Mouse (Mus musculus): ENCODE results near the gene Synj2. TPM values are rescaled to one million over a fixed set of nuclear protein-coding genes. Genes with fewer than 3 reads are reported as not detected.

Synj2 gene
- total and polyA plus RNA-seq, 3 experiments = 1.2 to 2.5 TPM; not detected in 1

- peaks cover 2 to 11% of the 10 kb centered on the region in 2 experiments; a peak in 3 of 4 replicates for H3K4me1 ChIP-seq (ENCODE audit: control insufficient read depth in 1 of 2, insufficient read depth in 2 of 2, low read length in 2 of 2)
- no peaks in the 10 kb centered on the region for H3K79me2 ChIP-seq (ENCODE audit: control insufficient read depth, insufficient read depth, low read length, poor library complexity)
- no peaks in the 10 kb centered on the region for H3K27me3 ChIP-seq (ENCODE audit: control insufficient read depth in 1 of 2, insufficient read depth in 2 of 2, low read length in 2 of 2)
- H3K9ac ChIP-seq (ENCODE audit: control insufficient read depth, low read depth, low read length, poor library complexity, severe bottlenecking) = no peak overlapping the region
- no peaks in the 10 kb centered on the region for H3K9me3 ChIP-seq (replicated peaks; ENCODE audit: insufficient read depth, low read length)
- DNase-seq (ENCODE audit: low read depth, low spot score) = no peak
- H3K4me3 ChIP-seq (ENCODE audit: control insufficient read depth in 1 of 2, insufficient read depth in 1 of 2, low read depth in 2 of 2, low read length in 2 of 2) = no peak overlapping the region
- TF ChIP-seq MYC (IDR thresholded peaks at IDR 0.05; ENCODE audit: low read depth, low read length) (no peak), KAT2A (conservative IDR thresholded peaks at IDR 0.05; ENCODE audit: low read depth, low read length) (no peak), JUND (IDR thresholded peaks at IDR 0.05; ENCODE audit: low read depth, low read length) (no peak), CHD2 (IDR thresholded peaks at IDR 0.05; ENCODE audit: low read length) (no peak), GABPA (IDR thresholded peaks at IDR 0.05; ENCODE audit: low read depth, low read length) (no peak), SMC3 (IDR thresholded peaks at IDR 0.05; ENCODE audit: low read depth, low read length) (no peak), TBP (IDR thresholded peaks at IDR 0.05; ENCODE audit: low read depth, low read length) (no peak), EP300 (IDR thresholded peaks at IDR 0.05; ENCODE audit: low read depth in 1 of 2, low read length in 2 of 2) (no peak), USF1 (IDR thresholded peaks at IDR 0.05; ENCODE audit: low read depth, low read length) (no peak)
- H3K27ac ChIP-seq (ENCODE audit: control insufficient read depth, low read depth, low read length) = no peak overlapping the region
- H3K36me3 ChIP-seq (ENCODE audit: control insufficient read depth in 1 of 2, insufficient read depth in 2 of 2, low read length in 2 of 2) = peaks cover 0 to 5% of the 10 kb centered on the region in 2 experiments; a peak in 1 of 4 replicates
Measured at GRCm38 (mm10) chr17:6017268-6017667, 76.2 kb downstream of the Synj2 start.

- DNase-seq (ENCODE audit: low read depth, low spot score) = no peak
- peaks cover 2 to 11% of the 10 kb centered on the region in 2 experiments; a peak in 3 of 4 replicates for H3K4me1 ChIP-seq (ENCODE audit: control insufficient read depth in 1 of 2, insufficient read depth in 2 of 2, low read length in 2 of 2)
- H3K27me3 ChIP-seq (ENCODE audit: control insufficient read depth in 1 of 2, insufficient read depth in 2 of 2, low read length in 2 of 2) = no peaks in the 10 kb centered on the region
- no peaks in the 10 kb centered on the region for H3K79me2 ChIP-seq (ENCODE audit: control insufficient read depth, insufficient read depth, low read length, poor library complexity)
- TF ChIP-seq POLR2A (IDR thresholded peaks at IDR 0.05; ENCODE audit: control insufficient read depth in 1 of 2, insufficient read depth in 1 of 2, low read depth in 1 of 2, low read length in 2 of 2, poor library complexity in 1 of 2) (no peak), E2F4 (IDR thresholded peaks at IDR 0.05; ENCODE audit: borderline replicate concordance, low read depth, low read length) (no peak), NRF1 (IDR thresholded peaks at IDR 0.05; ENCODE audit: insufficient read depth, low read depth, low read length, poor library complexity, severe bottlenecking) (no peak), TAL1 (IDR thresholded peaks at IDR 0.05; ENCODE audit: low read length) (no peak), NELFE (IDR thresholded peaks at IDR 0.05; ENCODE audit: low read depth, low read length) (no peak), TBP (IDR thresholded peaks at IDR 0.05; ENCODE audit: low read depth, low read length) (no peak), EP300 (IDR thresholded peaks at IDR 0.05; ENCODE audit: low read depth in 1 of 2, low read length in 2 of 2) (no peak)
- no peak overlapping the region for H3K4me3 ChIP-seq (ENCODE audit: control insufficient read depth in 1 of 2, insufficient read depth in 1 of 2, low read depth in 2 of 2, low read length in 2 of 2)
- H3K9ac ChIP-seq (ENCODE audit: control insufficient read depth, low read depth, low read length, poor library complexity, severe bottlenecking) = no peak overlapping the region
- H3K9me3 ChIP-seq (replicated peaks; ENCODE audit: insufficient read depth, low read length) = no peaks in the 10 kb centered on the region
- H3K36me3 ChIP-seq (ENCODE audit: control insufficient read depth in 1 of 2, insufficient read depth in 2 of 2, low read length in 2 of 2) = peaks cover 0 to 5% of the 10 kb centered on the region in 2 experiments; a peak in 1 of 4 replicates
- no peak overlapping the region for H3K27ac ChIP-seq (ENCODE audit: control insufficient read depth, low read depth, low read length)
Measured at GRCm38 (mm10) chr17:6018348-6018747, 77.3 kb downstream of the Synj2 start.

GRCm38 (mm10) chr17:6019776-6020175 lies 78.7 kb downstream of the Synj2 start:
- peak; percentile 69 for DNase-seq (ENCODE audit: low read depth, low spot score)
- peaks cover 2 to 11% of the 10 kb centered on the region in 2 experiments; a peak in 3 of 4 replicates for H3K4me1 ChIP-seq (ENCODE audit: control insufficient read depth in 1 of 2, insufficient read depth in 2 of 2, low read length in 2 of 2)
- no peak overlapping the region for H3K27ac ChIP-seq (ENCODE audit: control insufficient read depth, low read depth, low read length)
- H3K36me3 ChIP-seq (ENCODE audit: control insufficient read depth in 1 of 2, insufficient read depth in 2 of 2, low read length in 2 of 2) = peaks cover 0 to 5% of the 10 kb centered on the region in 2 experiments; a peak in 1 of 4 replicates
- H3K79me2 ChIP-seq (ENCODE audit: control insufficient read depth, insufficient read depth, low read length, poor library complexity) = no peaks in the 10 kb centered on the region
- H3K9ac ChIP-seq (ENCODE audit: control insufficient read depth, low read depth, low read length, poor library complexity, severe bottlenecking) = no peak overlapping the region
- peak; percentile 71 for TF ChIP-seq ZC3H11A (IDR thresholded peaks at IDR 0.05; ENCODE audit: low read depth, low read length)
- 0 out of 2 replicates have a peak, but pooled peaks have one; percentile 19 for TF ChIP-seq RCOR1 (IDR thresholded peaks at IDR 0.05; ENCODE audit: low read depth, low read length)
- TF ChIP-seq RAD21 (IDR thresholded peaks at IDR 0.05; ENCODE audit: low read depth, low read length) = peak; percentile 91
- TF ChIP-seq E2F4 (IDR thresholded peaks at IDR 0.05; ENCODE audit: borderline replicate concordance, low read depth, low read length) = no peak
- TF ChIP-seq EP300 (IDR thresholded peaks at IDR 0.05; ENCODE audit: low read depth in 1 of 2, low read length in 2 of 2) = peak in 1 of 2 experiments; percentile 52; a peak in 1 of 4 replicates
- no peak for TF ChIP-seq TAL1 (IDR thresholded peaks at IDR 0.05; ENCODE audit: low read length)
- TF ChIP-seq MYB (IDR thresholded peaks at IDR 0.05; ENCODE audit: low read depth, low read length) = peak; percentile 58; the same call in 1 of the 2 replicates
- no peak for TF ChIP-seq CHD2 (IDR thresholded peaks at IDR 0.05; ENCODE audit: low read length)
- peak; percentile 81 for TF ChIP-seq SMC3 (IDR thresholded peaks at IDR 0.05; ENCODE audit: low read depth, low read length)
- 0 out of 2 replicates have a peak, but pooled peaks have one; percentile 55 for TF ChIP-seq SIN3A (IDR thresholded peaks at IDR 0.05; ENCODE audit: low read length)
- TF ChIP-seq CTCF (IDR thresholded peaks at IDR 0.05 in 2 of 3, conservative IDR thresholded peaks at IDR 0.05 in 1 of 3; ENCODE audit: control insufficient read depth in 1 of 3, insufficient read depth in 1 of 3, low read depth in 2 of 3, low read length in 3 of 3, poor library complexity in 1 of 3, severe bottlenecking in 1 of 3) = peak; percentile 75 to 89 (median 82)
- no peak for TF ChIP-seq USF2 (IDR thresholded peaks at IDR 0.05; ENCODE audit: borderline replicate concordance in 1 of 2, insufficient read depth in 1 of 2, low read depth in 1 of 2, low read length in 2 of 2)
- TF ChIP-seq TBP (IDR thresholded peaks at IDR 0.05; ENCODE audit: low read depth, low read length) = no peak
- no peak for TF ChIP-seq MAFK (IDR thresholded peaks at IDR 0.05; ENCODE audit: borderline replicate concordance, low read depth, low read length)
- TF ChIP-seq POLR2AphosphoS5 (IDR thresholded peaks at IDR 0.05; ENCODE audit: borderline replicate concordance, low read depth, low read length) = no peak
- H3K4me3 ChIP-seq (ENCODE audit: control insufficient read depth in 1 of 2, insufficient read depth in 1 of 2, low read depth in 2 of 2, low read length in 2 of 2) = peak overlapping the region in 1 of 2 experiments; percentile 9; a peak in 1 of 4 replicates
- no peaks in the 10 kb centered on the region for H3K9me3 ChIP-seq (replicated peaks; ENCODE audit: insufficient read depth, low read length)
- no peaks in the 10 kb centered on the region for H3K27me3 ChIP-seq (ENCODE audit: control insufficient read depth in 1 of 2, insufficient read depth in 2 of 2, low read length in 2 of 2)
